Mouse (Mus musculus) intestine, embryonic 14.5 days (tissue): ENCODE data around the gene Pde10a. TPM values are rescaled to one million over a fixed set of nuclear protein-coding genes. Genes with fewer than 3 reads are reported as not detected.

ENCODE experiments used
- ATAC-seq: fragments of 200-750 bp; cut with Nextera tagmentation; replicated peaks from 2 replicates; pipeline ENCODE4 v1.8.0; 2017; ENCODE audit warnings: low read depth, moderate number of reproducible peaks, moderate TSS enrichment, moderate library complexity; ENCODE audit not compliant: low FRiP score, low TSS enrichment
- DNase-seq: peaks from one replicate; pipeline ENCODE4 v3.0.0-alpha.2; 2018; ENCODE audit warnings: low spot score
- H3K27ac ChIP-seq: fragments of 300-500 bp; sonication (generic); 2 replicates; pipeline ENCODE4 v1.5.1; 2014; ENCODE audit warnings: low read depth, mild to moderate bottlenecking, control low read depth
- H3K27me3 ChIP-seq: fragments of 300-500 bp; sonication (generic); replicated peaks from 2 replicates; pipeline ENCODE4 v1.6.1; 2014; ENCODE audit warnings: low read length, control low read depth; ENCODE audit not compliant: control insufficient read depth, insufficient read depth
- H3K36me3 ChIP-seq: fragments of 300-500 bp; sonication (generic); 2 replicates; pipeline ENCODE4 v1.6.1; 2014; ENCODE audit warnings: low read length, control low read depth; ENCODE audit not compliant: control insufficient read depth, insufficient read depth
- H3K4me1 ChIP-seq: fragments of 300-500 bp; sonication (generic); replicated peaks from 2 replicates; pipeline ENCODE4 v1.6.1; 2014; ENCODE audit warnings: low read length, control low read depth, mixed read lengths; ENCODE audit not compliant: control insufficient read depth, insufficient read depth
- H3K4me2 ChIP-seq: fragments of 300-500 bp; sonication (generic); 2 replicates; pipeline ENCODE4 v1.6.1; 2014; ENCODE audit warnings: low read length
- H3K4me3 ChIP-seq: fragments of 300-500 bp; sonication (generic); 2 replicates; pipeline ENCODE4 v1.5.1; 2014; ENCODE audit warnings: low read depth, low read length, control low read depth, mixed read lengths
- H3K9ac ChIP-seq: fragments of 300-500 bp; sonication (generic); 2 replicates; pipeline ENCODE4 v1.6.1; 2014; ENCODE audit warnings: mild to moderate bottlenecking, low read length
- H3K9me3 ChIP-seq: fragments of 300-500 bp; sonication (generic); 2 replicates; pipeline ENCODE4 v1.6.1; 2016; ENCODE audit warnings: low read length, control low read depth; ENCODE audit not compliant: control insufficient read depth
- WGBS: fragments of 180-500 bp; shearing (Covaris S2); extraction: QIAGEN DNeasy Blood & Tissue Kit; methylation state at CpG from one replicate; pipeline ENCODE4 v1.1.7; 2014; 5-methylcytosine and 5-hydroxymethylcytosine counted together
- polyA plus RNA-seq: library from polyadenylated mRNA; unstranded; fragments of >200 nt; fragmentation: Nextera tagmentation; extraction: Ambion mirVana; gene quantifications from 2 replicates; pipeline ENCODE4 v1.2.1, GENCODE M21; 2014

Pde10a gene
- polyA plus RNA-seq, 1 experiment from 2014 or later: 1.4 TPM

- DNase-seq: peak; percentile 86
- Histone ChIP-seq H3K4me3 (peak overlapping the region; percentile 49), H3K36me3 (no peaks in the 10 kb centered on the region), H3K27me3 (peaks cover 73% of the 10 kb centered on the region), H3K4me2 (peak overlapping the region; percentile 83), H3K27ac (no peak overlapping the region; the same call in 1 of the 2 replicates), H3K4me1 (peaks cover 9% of the 10 kb centered on the region; the same call in 1 of the 2 replicates), H3K9me3 (no peaks in the 10 kb centered on the region), H3K9ac (peak overlapping the region; percentile 57)
- ATAC-seq: peak; percentile 82
- under 1% methylated on average over 37 of the region's 72 CpGs for WGBS
Measured at GRCm38 (mm10) chr17:8801083-8801854, 276.1 kb downstream of the Pde10a start.

DNA sequence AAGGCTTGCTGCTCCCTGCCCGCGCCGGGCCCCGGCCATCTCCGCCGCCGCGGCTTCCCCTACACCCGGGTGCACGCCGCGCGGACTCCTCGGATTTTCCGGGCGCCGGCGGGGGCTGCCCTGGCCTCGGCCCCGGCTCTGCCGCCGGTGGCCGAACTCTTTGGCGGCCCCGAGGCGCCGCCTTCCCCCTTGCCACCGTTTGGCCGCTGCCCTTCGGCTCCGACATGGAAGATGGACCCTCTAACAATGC lies 276.6 kb downstream of the Pde10a start:
- Histone ChIP-seq H3K27me3 (peaks cover 68% of the 10 kb centered on the region), H3K9ac (peak overlapping the region; percentile 57), H3K4me2 (peak overlapping the region; percentile 83), H3K9me3 (no peaks in the 10 kb centered on the region), H3K4me1 (peaks cover 9% of the 10 kb centered on the region; the same call in 1 of the 2 replicates), H3K4me3 (peak overlapping the region; percentile 49), H3K36me3 (no peaks in the 10 kb centered on the region), H3K27ac (no peak overlapping the region)
- under 1% methylated on average over 29 of the region's 31 CpGs for WGBS
- ATAC-seq: 0 out of 2 replicates have a peak, but pooled peaks have one; percentile 10
- no peak for DNase-seq

- Histone ChIP-seq H3K36me3 (no peaks in the 10 kb centered on the region), H3K27ac (no peak overlapping the region), H3K9ac (peak overlapping the region; percentile 57), H3K27me3 (peaks cover 67% of the 10 kb centered on the region), H3K9me3 (no peaks in the 10 kb centered on the region), H3K4me2 (peak overlapping the region; percentile 83), H3K4me3 (peak overlapping the region; percentile 49), H3K4me1 (peaks cover 9% of the 10 kb centered on the region; the same call in 1 of the 2 replicates)
- WGBS: under 1% methylated on average over 33 of the region's 33 CpGs
- no peak; the same call in 1 of the 2 replicates for ATAC-seq
- DNase-seq: peak; percentile 68
Measured at GRCm38 (mm10) chr17:8802161-8802888, 277.2 kb downstream of the Pde10a start.

DNA sequence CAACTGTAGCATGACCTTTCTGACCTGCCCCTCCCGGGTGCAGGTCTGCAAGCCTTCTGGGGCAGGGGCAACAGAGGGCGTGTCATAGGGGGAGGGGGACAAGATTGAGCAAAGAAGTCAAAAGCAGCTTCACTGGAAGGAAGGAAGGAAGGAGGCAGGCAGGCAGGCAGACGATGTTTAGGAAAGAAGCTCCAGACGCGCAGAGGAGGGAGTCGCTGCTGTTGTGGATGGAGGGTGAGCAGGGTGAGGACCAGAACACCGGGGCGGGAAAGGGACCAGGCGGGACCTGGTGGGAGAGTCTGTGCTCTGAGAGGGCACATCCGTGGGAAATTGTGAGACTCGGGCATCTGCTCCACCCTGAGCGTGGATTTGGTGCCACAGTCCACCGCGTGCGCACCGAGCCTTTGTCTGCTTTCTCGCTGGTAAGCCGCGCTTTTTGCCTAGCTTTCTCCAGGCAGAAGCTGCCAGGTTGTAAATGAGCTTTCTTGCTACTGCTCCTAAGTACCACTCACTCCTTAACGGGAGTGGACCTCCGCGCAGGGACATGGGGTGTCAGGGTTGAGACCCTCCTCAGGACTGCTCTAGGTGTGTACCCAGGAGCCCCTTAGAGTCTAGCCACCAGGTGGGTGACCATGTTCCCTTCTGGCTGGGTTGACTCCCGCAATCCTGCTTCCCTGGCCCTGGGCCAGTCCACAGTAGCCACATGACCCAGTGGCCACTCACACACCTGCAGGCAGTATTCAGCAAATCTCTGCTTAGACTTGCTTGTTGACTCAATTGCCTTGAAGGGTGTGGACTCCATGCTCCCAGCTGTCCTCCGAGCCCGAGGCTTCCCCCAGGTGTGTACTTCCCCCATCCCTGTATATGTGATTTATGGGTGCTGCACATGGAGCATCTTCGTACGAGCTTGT lies 278.0 kb downstream of the Pde10a start:
- H3K9ac ChIP-seq: no peak overlapping the region; the same call in 1 of the 2 replicates
- DNase-seq: peak; percentile 57

DNA sequence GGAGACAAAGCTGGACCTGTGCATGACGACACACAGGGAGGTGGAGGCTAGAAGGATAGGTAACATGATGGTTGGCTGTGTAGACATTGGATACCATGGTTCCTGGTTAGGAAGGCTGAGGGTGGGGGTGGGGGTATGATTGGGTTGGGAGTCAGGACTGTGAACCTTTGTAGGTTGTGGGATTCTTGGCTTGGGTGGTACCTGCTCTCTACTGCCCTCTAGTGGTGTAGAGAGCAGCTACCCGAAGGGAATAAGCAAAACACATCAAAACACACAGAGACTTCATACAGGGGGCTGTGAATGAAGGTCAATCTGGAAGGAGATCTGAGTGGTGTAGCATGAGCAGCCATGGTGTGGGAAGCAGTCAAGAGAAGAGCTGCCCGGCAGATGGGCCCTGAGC lies 282.2 kb downstream of the Pde10a start:
- H3K9me3 ChIP-seq: no peaks in the 10 kb centered on the region
- H3K4me2 ChIP-seq: no peak overlapping the region
- ATAC-seq: no peak
- H3K4me3 ChIP-seq: no peak overlapping the region
- 40% methylated on average over 3 of the region's 3 CpGs for WGBS
- H3K4me1 ChIP-seq: peaks cover 5% of the 10 kb centered on the region; the same call in 1 of the 2 replicates
- H3K27ac ChIP-seq: no peak overlapping the region
- no peak overlapping the region for H3K9ac ChIP-seq
- no peak for DNase-seq
- no peaks in the 10 kb centered on the region for H3K36me3 ChIP-seq
- peaks cover 27% of the 10 kb centered on the region for H3K27me3 ChIP-seq

More for the DNA sequence above, 278.0 kb downstream of the Pde10a start:
- 9% methylated on average over 27 of the region's 27 CpGs for WGBS
- no peaks in the 10 kb centered on the region for H3K9me3 ChIP-seq
- H3K36me3 ChIP-seq: no peaks in the 10 kb centered on the region
- H3K27me3 ChIP-seq: peaks cover 58% of the 10 kb centered on the region
- H3K27ac ChIP-seq: no peak overlapping the region
- no peak for ATAC-seq
- peak overlapping the region; percentile 83 for H3K4me2 ChIP-seq
- peak overlapping the region; percentile 49 for H3K4me3 ChIP-seq
- H3K4me1 ChIP-seq: peaks cover 9% of the 10 kb centered on the region; the same call in 1 of the 2 replicates

- no peak overlapping the region for H3K27ac ChIP-seq
- no peak overlapping the region for H3K9ac ChIP-seq
- ATAC-seq: no peak
- H3K4me3 ChIP-seq: no peak overlapping the region
- no peaks in the 10 kb centered on the region for H3K4me1 ChIP-seq
- 71% methylated on average over 6 of the region's 6 CpGs for WGBS
- H3K27me3 ChIP-seq: peaks cover 5% of the 10 kb centered on the region
- no peak overlapping the region for H3K4me2 ChIP-seq
- no peaks in the 10 kb centered on the region for H3K9me3 ChIP-seq
- no peak for DNase-seq
- no peaks in the 10 kb centered on the region for H3K36me3 ChIP-seq
Measured at GRCm38 (mm10) chr17:8809771-8810170, 284.6 kb downstream of the Pde10a start.

DNA sequence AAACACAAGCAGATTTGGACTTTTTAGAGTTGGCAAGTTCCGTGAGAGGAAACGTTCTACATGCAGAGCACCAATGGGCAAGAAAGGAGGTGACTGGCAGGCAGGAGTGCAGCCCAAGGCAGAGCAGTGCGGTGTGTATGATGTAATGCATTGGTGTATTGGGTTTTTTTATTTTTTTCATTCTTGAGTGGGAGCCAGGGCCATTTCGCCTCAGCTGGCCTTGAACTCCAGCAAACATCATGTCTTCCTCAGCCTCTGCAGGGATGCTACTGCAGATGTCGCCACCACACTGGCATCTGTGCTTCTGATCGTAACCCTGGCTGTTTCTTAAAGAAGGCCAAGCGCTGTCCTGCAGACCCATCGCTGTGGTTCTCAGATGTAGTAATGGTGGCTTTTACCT lies 285.0 kb downstream of the Pde10a start:
- no peak overlapping the region for H3K9ac ChIP-seq
- H3K27ac ChIP-seq: no peak overlapping the region
- peaks cover under 1% of the 10 kb centered on the region for H3K27me3 ChIP-seq
- DNase-seq: no peak
- ATAC-seq: no peak
- 89% methylated on average over 8 of the region's 8 CpGs for WGBS
- no peaks in the 10 kb centered on the region for H3K36me3 ChIP-seq
- no peaks in the 10 kb centered on the region for H3K4me1 ChIP-seq
- H3K9me3 ChIP-seq: no peaks in the 10 kb centered on the region
- H3K4me3 ChIP-seq: no peak overlapping the region
- H3K4me2 ChIP-seq: no peak overlapping the region

- no peak for DNase-seq
- 52% methylated on average over 12 of the region's 12 CpGs for WGBS
- no peak overlapping the region for H3K9ac ChIP-seq
Measured at GRCm38 (mm10) chr17:8812228-8812865, 287.2 kb downstream of the Pde10a start.

More at GRCm38 (mm10) chr17:8812228-8812865, 287.2 kb downstream of the Pde10a start:
- Histone ChIP-seq H3K27me3 (no peaks in the 10 kb centered on the region; the same call in none of the 2 replicates), H3K36me3 (no peaks in the 10 kb centered on the region), H3K27ac (no peak overlapping the region), H3K4me3 (no peak overlapping the region), H3K9me3 (no peaks in the 10 kb centered on the region), H3K4me1 (no peaks in the 10 kb centered on the region), H3K4me2 (no peak overlapping the region)
- no peak for ATAC-seq
